Comparison of ENCODE assay signal across 27 mouse cellular contexts in genomic region chr17:83741243-83741642, GRCm38 (mm10). TPM values are rescaled to one million over a fixed set of nuclear protein-coding genes. Genes with fewer than 3 reads are reported as not detected.
DNase-seq lines count a peak whose midpoint lies in the region; ATAC-seq and TF ChIP-seq lines count a peak whose summit lies in the region.
"Had no signal": no experiment of that assay in that cellular context is flagged by ENCODE, and none has a peak within 500 bp of the region (broad histone marks: within the 10 kb centered on the region; RNA-seq: fewer than 3 reads in every experiment).

No protein-coding gene starts in this region.

- TF ChIP-seq CTCF in forebrain, postnatal 0 days (IDR thresholded peaks at IDR 0.05; ENCODE audit: low read depth), result no peak
- TF ChIP-seq CTCF in midbrain, postnatal 0 days (IDR thresholded peaks at IDR 0.05), result no peak
- TF ChIP-seq CTCF in stomach, postnatal 0 days (IDR thresholded peaks at IDR 0.05; ENCODE audit: low read depth), result no peak

- no peak for DNase-seq in cerebellum, postnatal 10 days
- DNase-seq in forebrain, postnatal 0 days, result no peak
- no peak for DNase-seq in forebrain, embryonic 11.5 days (ENCODE audit: low spot score)
- DNase-seq in midbrain, postnatal 0 days (ENCODE audit: low spot score), result no peak
- DNase-seq in stomach, postnatal 0 days (ENCODE audit: low spot score), result no peak
- no peak for DNase-seq in thymus, postnatal 14 days
- DNase-seq: adrenal gland, postnatal 10 days; embryo, embryonic 11 days; gastrocnemius, postnatal 10 days; kidney, adult 9 months; kidney, postnatal 14 days; layer of hippocampus, postnatal 36 days; lung, adult 18-20 months; right cerebral cortex, adult 18-20 months had no signal

- no peak overlapping the region for H3K9ac ChIP-seq in forebrain, postnatal 0 days
- H3K9ac ChIP-seq in forebrain, embryonic 11.5 days (ENCODE audit: low read length), result no peak overlapping the region
- no peak overlapping the region for H3K9ac ChIP-seq in midbrain, embryonic 15.5 days
- no peak overlapping the region for H3K9ac ChIP-seq in midbrain, postnatal 0 days (replicated peaks; ENCODE audit: low read length, poor library complexity, severe bottlenecking)
- no peak overlapping the region for H3K9ac ChIP-seq in stomach, postnatal 0 days (ENCODE audit: low read length)
- H3K9ac ChIP-seq: embryonic facial prominence, embryonic 13.5 days; hindbrain, embryonic 15.5 days; limb, embryonic 13.5 days; liver, embryonic 12.5 days; midbrain, embryonic 12.5 days; neural tube, embryonic 13.5 days had no signal

- TF ChIP-seq EP300 in stomach, postnatal 0 days (optimal IDR thresholded peaks at IDR 0.05), result no peak

- peaks cover 11% of the 10 kb centered on the region; the same call in 1 of the 2 replicates for H3K4me1 ChIP-seq in forebrain, postnatal 0 days (ENCODE audit: insufficient read depth)
- no peaks in the 10 kb centered on the region for H3K4me1 ChIP-seq in forebrain, embryonic 11.5 days (replicated peaks; ENCODE audit: control insufficient read depth, insufficient read depth, low read length)
- no peaks in the 10 kb centered on the region for H3K4me1 ChIP-seq in midbrain, embryonic 15.5 days
- H3K4me1 ChIP-seq in midbrain, postnatal 0 days (ENCODE audit: insufficient read depth, low read length), result no peaks in the 10 kb centered on the region
- peaks cover 2% of the 10 kb centered on the region; the same call in 1 of the 2 replicates for H3K4me1 ChIP-seq in stomach, postnatal 0 days (replicated peaks; ENCODE audit: control insufficient read depth, insufficient read depth)
- H3K4me1 ChIP-seq: embryonic facial prominence, embryonic 13.5 days; heart, embryonic 10.5 days; limb, embryonic 13.5 days had no signal

- H3K36me3 ChIP-seq in forebrain, postnatal 0 days (ENCODE audit: insufficient read depth), result peaks cover 8% of the 10 kb centered on the region; the same call in 1 of the 2 replicates
- no peaks in the 10 kb centered on the region; the same call in 1 of the 2 replicates for H3K36me3 ChIP-seq in forebrain, embryonic 11.5 days (ENCODE audit: control insufficient read depth, insufficient read depth, low read length)
- H3K36me3 ChIP-seq in midbrain, embryonic 15.5 days (replicated peaks), result peaks cover 6% of the 10 kb centered on the region; the same call in 1 of the 2 replicates
- peaks cover 4% of the 10 kb centered on the region; the same call in 1 of the 2 replicates for H3K36me3 ChIP-seq in midbrain, postnatal 0 days (ENCODE audit: insufficient read depth, low read length)
- H3K36me3 ChIP-seq in stomach, postnatal 0 days (ENCODE audit: control insufficient read depth, insufficient read depth, low read length), result peaks cover 4% of the 10 kb centered on the region; the same call in 1 of the 2 replicates

- H3K27me3 ChIP-seq in forebrain, postnatal 0 days (ENCODE audit: insufficient read depth, low read length), result no peaks in the 10 kb centered on the region
- no peaks in the 10 kb centered on the region for H3K27me3 ChIP-seq in forebrain, embryonic 11.5 days (ENCODE audit: control insufficient read depth, insufficient read depth, low read length)
- no peaks in the 10 kb centered on the region for H3K27me3 ChIP-seq in midbrain, embryonic 15.5 days (replicated peaks)
- no peaks in the 10 kb centered on the region for H3K27me3 ChIP-seq in midbrain, postnatal 0 days (ENCODE audit: insufficient read depth, low read length)
- no peaks in the 10 kb centered on the region for H3K27me3 ChIP-seq in stomach, postnatal 0 days (ENCODE audit: control insufficient read depth, insufficient read depth, low read length)
- H3K27me3 ChIP-seq: embryonic facial prominence, embryonic 13.5 days; hindbrain, embryonic 15.5 days; limb, embryonic 13.5 days; liver, embryonic 12.5 days; midbrain, embryonic 12.5 days; neural tube, embryonic 13.5 days had no signal

- ATAC-seq in cerebellum, adult (ENCODE audit: insufficient number of reproducible peaks, low FRiP score, low TSS enrichment), result peak; percentile 72; the same call in 1 of the 2 replicates
- peak; percentile 30; the same call in 1 of the 2 replicates for ATAC-seq in forebrain, postnatal 0 days
- no peak for ATAC-seq in forebrain, embryonic 11.5 days (replicated peaks; ENCODE audit: low FRiP score)
- no peak for ATAC-seq in midbrain, embryonic 15.5 days (replicated peaks)
- ATAC-seq in midbrain, postnatal 0 days (ENCODE audit: low FRiP score), result no peak
- ATAC-seq in stomach, postnatal 0 days (ENCODE audit: low FRiP score, low TSS enrichment), result no peak
- ATAC-seq: activated CD4-positive, CD25-positive, alpha-beta regulatory T cell, adult 4 months; intestine, embryonic 16.5 days; liver, embryonic 12.5 days had no signal

- no peak overlapping the region for H3K4me2 ChIP-seq in forebrain, postnatal 0 days (ENCODE audit: low read depth)
- H3K4me2 ChIP-seq in forebrain, embryonic 11.5 days (ENCODE audit: low read depth, low read length, severe bottlenecking), result no peak overlapping the region
- no peak overlapping the region for H3K4me2 ChIP-seq in midbrain, embryonic 15.5 days
- no peak overlapping the region for H3K4me2 ChIP-seq in midbrain, postnatal 0 days (ENCODE audit: low read depth, low read length, poor library complexity, severe bottlenecking)
- H3K4me2 ChIP-seq in stomach, postnatal 0 days (replicated peaks; ENCODE audit: low read depth), result no peak overlapping the region
- H3K4me2 ChIP-seq: embryonic facial prominence, embryonic 13.5 days; hindbrain, embryonic 15.5 days; limb, embryonic 13.5 days; liver, embryonic 12.5 days; midbrain, embryonic 12.5 days; neural tube, embryonic 13.5 days had no signal

- H3K4me3 ChIP-seq in forebrain, postnatal 0 days (ENCODE audit: low read depth, low read length), result no peak overlapping the region
- no peak overlapping the region for H3K4me3 ChIP-seq in forebrain, embryonic 11.5 days (ENCODE audit: low read depth, low read length)
- H3K4me3 ChIP-seq in midbrain, embryonic 15.5 days, result no peak overlapping the region
- no peak overlapping the region for H3K4me3 ChIP-seq in midbrain, postnatal 0 days (ENCODE audit: low read depth, low read length)
- H3K4me3 ChIP-seq in stomach, postnatal 0 days (ENCODE audit: low read depth, low read length), result no peak overlapping the region
- H3K4me3 ChIP-seq: embryonic facial prominence, embryonic 13.5 days; erythroblast, embryonic 14.5 days; heart, embryonic 10.5 days; hindbrain, embryonic 15.5 days; limb, embryonic 13.5 days; liver, embryonic 12.5 days; midbrain, embryonic 12.5 days; myocyte; neural tube, embryonic 13.5 days had no signal

- H3K9me3 ChIP-seq in forebrain, postnatal 0 days (ENCODE audit: low read length), result no peaks in the 10 kb centered on the region
- no peaks in the 10 kb centered on the region; the same call in 1 of the 2 replicates for H3K9me3 ChIP-seq in forebrain, embryonic 11.5 days (ENCODE audit: control insufficient read depth, low read length)
- 0 out of 2 replicates have a peak, but pooled peaks cover 2% of the 10 kb centered on the region for H3K9me3 ChIP-seq in midbrain, embryonic 15.5 days
- H3K9me3 ChIP-seq in midbrain, postnatal 0 days (ENCODE audit: low read length), result peaks cover 3% of the 10 kb centered on the region; the same call in 1 of the 2 replicates
- no peaks in the 10 kb centered on the region for H3K9me3 ChIP-seq in stomach, postnatal 0 days (ENCODE audit: control insufficient read depth, low read length)
- H3K9me3 ChIP-seq: hindbrain, embryonic 15.5 days; liver, embryonic 12.5 days had no signal

- H3K27ac ChIP-seq in forebrain, postnatal 0 days (ENCODE audit: low read depth, low read length), result no peak overlapping the region; the same call in 1 of the 2 replicates
- H3K27ac ChIP-seq in forebrain, embryonic 11.5 days (ENCODE audit: low read depth, low read length), result no peak overlapping the region
- 0 out of 2 replicates have a peak overlapping the region, but pooled peaks have one; percentile 44 for H3K27ac ChIP-seq in midbrain, embryonic 15.5 days
- H3K27ac ChIP-seq in midbrain, postnatal 0 days (ENCODE audit: low read depth, low read length), result no peak overlapping the region
- H3K27ac ChIP-seq in stomach, postnatal 0 days (replicated peaks), result 0 out of 2 replicates have a peak overlapping the region, but pooled peaks have one; percentile 1
- H3K27ac ChIP-seq: embryonic facial prominence, embryonic 13.5 days; heart, embryonic 10.5 days; hindbrain, embryonic 15.5 days; limb, embryonic 13.5 days; liver, embryonic 12.5 days; midbrain, embryonic 12.5 days had no signal

- 36% methylated on average over 6 of the region's 6 CpGs for WGBS in forebrain, postnatal 0 days
- whole genome bisulfite sequencing in forebrain, embryonic 11.5 days, result 75% methylated on average over 6 of the region's 6 CpGs
- 62% methylated on average over 6 of the region's 6 CpGs for WGBS in midbrain, embryonic 15.5 days
- WGBS in midbrain, postnatal 0 days, result 57% methylated on average over 6 of the region's 6 CpGs
- 26% methylated on average over 6 of the region's 6 CpGs for WGBS in stomach, postnatal 0 days

RNA-seq across cellular contexts. Expression of gene Mta3, which starts 35.3 kb away (rescaled TPM):
- 38.9 and 47.5 TPM in 2 replicates for total RNA-seq in forebrain, postnatal 0 days (2014; rRNA removed)
- 28.0 and 35.7 TPM in 2 replicates for polyA plus RNA-seq in forebrain, postnatal 0 days (2015; fragmentation: Nextera tagmentation; extraction: Ambion mirVana)
- 32.9 and 38.4 TPM in 2 replicates for polyA plus RNA-seq in forebrain, embryonic 11.5 days (2014; fragmentation: Nextera tagmentation; extraction: Ambion mirVana)
- 32.9 and 35.8 TPM in 2 replicates for polyA plus RNA-seq in midbrain, embryonic 15.5 days (2015; fragmentation: Nextera tagmentation; extraction: Ambion mirVana)
- 40.3 and 43.6 TPM in 2 replicates for total RNA-seq in midbrain, postnatal 0 days (2014; rRNA removed)
- polyA plus RNA-seq in midbrain, postnatal 0 days (2015; fragmentation: Nextera tagmentation; extraction: Ambion mirVana), result 27.3 and 28.9 TPM in 2 replicates
- polyA plus RNA-seq in stomach, postnatal 0 days (2015; fragmentation: Nextera tagmentation; extraction: Ambion mirVana), result 44.2 and 47.6 TPM in 2 replicates

Comparison
In these comparisons a context has a peak if more than half of its experiments do, and no peak if none do; other contexts are left out.
1. ATAC-seq: peak in cerebellum, adult (single experiment) and forebrain, postnatal 0 days (single experiment); none in forebrain, embryonic 11.5 days (single experiment), midbrain, embryonic 15.5 days (single experiment), midbrain, postnatal 0 days (single experiment) and stomach, postnatal 0 days (single experiment).
2. H3K27ac ChIP-seq: peak in midbrain, embryonic 15.5 days (single experiment) and stomach, postnatal 0 days (single experiment); none in forebrain, postnatal 0 days (single experiment), forebrain, embryonic 11.5 days (single experiment) and midbrain, postnatal 0 days (single experiment).